Mouse (Mus musculus): ENCODE measurements at regions not wholly inside any gene's neighbourhood (a gene's known extent, or its start where the extent isn't known, plus 50 kb on each side); places are given as distances from the start of the nearest gene placed in this dataset.

DNA sequence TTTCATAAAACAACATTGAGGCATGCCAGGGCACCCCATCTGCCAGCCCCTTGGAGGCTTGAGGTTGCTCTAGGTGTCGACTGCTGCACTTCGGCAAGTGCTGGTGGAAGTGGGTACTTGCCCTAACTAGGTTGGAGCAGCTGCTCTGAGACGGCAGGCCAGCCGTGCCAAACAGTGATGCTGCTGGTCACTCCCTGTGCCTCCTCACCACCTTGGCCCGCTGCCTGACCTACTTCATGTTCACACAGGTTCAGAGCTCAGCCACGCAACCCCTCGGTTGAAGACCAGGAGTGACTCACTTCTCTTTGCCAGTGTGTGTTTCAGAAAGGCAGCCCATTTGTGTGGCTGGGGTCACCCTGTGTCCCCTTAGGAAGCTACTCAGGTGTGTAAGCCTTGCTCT lies 540.3 kb upstream of the Tbx3 start:
- DNase-seq, result no peak
- intact Hi-C loops (cut with DNase I), result no loop called here

DNA sequence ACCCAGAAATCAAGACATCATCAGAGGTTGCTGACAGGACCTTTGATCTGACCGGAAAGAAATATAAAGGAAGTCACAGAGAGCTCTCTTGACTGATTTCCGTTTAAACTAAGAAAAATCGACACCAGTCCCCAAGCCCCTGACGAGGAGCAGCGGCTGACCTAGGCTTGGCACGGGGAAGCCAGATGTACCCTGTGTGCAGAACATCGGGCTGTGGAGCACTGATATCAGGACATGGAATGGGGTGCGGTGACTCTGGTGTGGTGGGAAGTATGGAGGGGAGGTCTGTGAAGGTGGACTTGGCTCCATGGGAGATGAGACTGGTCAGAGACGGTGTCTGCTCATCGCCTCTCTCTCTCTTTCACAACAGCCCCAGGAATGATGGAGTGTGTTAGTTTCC lies 539.0 kb upstream of the Tbx3 start:
- DNase-seq, result no peak
- intact Hi-C loops (cut with DNase I), result no loop called here

DNA sequence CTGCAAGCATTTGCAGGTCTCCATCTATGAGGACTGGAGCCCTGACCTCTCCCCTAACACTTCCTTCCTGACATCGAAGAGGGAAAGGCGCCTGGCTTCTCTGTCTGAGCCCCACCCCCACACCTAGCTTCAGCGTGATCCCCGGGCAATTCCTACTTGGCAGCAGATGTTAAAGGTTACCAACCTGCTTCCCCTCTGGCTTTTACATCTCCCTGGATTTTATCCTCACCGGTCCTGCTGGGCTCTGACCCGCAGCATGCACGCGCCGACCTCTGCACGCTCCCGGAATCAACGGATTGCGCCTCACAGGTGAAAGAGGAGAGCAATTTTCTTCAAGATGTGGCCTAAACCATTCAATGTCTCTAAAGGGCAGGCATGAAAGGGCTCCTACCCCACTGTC lies 537.1 kb upstream of the Tbx3 start:
- intact Hi-C loops (cut with DNase I), result no loop called here

DNA sequence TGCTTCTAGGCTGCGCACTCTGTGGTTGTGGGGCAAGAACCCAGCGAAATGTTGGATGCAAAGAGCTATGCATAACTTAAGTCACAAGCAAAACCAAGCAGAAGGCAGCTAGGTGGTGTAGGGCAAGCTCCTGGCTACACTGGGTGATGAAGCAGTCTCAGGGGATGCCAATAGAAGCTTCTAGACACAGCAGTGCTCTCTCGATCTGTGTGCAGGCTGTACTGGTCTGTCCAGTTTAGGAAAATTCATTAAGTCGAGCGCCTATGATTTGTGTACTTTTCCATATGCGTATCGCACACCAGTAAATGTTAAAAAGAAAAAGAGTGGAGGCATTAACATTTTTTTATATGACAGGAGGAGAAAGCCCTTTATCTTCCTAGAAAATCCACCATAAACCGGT lies 533.6 kb upstream of the Tbx3 start:
- intact Hi-C loops (cut with DNase I), result no loop called here
- no peak for DNase-seq

More for the DNA sequence above, 537.1 kb upstream of the Tbx3 start:
- DNase-seq, result no peak

DNA sequence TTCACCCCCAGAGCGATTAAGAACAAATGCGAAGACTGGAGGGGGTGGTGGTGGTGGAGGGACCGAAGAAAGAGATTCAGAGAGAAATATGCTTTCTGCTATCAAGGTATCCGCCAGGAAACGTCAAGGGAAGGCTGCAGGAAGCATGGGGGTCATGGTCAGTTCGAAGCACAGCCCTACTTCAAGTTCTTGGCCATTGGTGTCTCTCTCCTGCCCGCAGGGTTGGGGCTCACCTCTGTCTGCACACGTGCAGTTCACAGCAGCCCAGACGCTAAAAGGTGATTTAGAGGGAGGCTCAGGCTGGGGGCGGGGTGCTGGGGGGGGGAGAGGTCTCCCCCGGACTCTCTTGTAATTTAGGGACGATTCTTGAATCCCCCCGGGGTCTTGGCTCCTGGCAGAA lies 533.1 kb upstream of the Tbx3 start:
- intact Hi-C loops (cut with DNase I), result no loop called here
- DNase-seq, result no peak

DNA sequence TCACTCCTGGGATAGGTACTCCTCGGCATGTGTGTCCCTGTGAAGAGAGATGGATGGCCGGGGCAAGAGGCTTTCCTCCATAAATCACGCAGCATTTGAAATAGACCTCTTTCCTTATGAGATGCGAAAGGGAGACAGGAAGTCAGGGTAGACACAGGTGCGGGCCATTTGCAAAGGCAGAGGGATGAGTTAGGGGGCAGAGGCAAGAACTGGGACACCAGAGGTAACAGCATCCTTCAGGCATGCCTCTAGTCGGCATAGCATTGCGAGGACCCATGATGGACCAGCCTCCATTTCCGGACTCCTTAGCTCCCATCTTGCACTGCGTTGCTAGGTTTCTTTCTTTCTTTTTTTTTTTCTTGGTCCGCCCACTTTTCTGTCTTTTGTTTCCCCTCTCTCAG lies 532.6 kb upstream of the Tbx3 start:
- intact Hi-C loops (cut with DNase I), result no loop called here
- no peak for DNase-seq

DNA sequence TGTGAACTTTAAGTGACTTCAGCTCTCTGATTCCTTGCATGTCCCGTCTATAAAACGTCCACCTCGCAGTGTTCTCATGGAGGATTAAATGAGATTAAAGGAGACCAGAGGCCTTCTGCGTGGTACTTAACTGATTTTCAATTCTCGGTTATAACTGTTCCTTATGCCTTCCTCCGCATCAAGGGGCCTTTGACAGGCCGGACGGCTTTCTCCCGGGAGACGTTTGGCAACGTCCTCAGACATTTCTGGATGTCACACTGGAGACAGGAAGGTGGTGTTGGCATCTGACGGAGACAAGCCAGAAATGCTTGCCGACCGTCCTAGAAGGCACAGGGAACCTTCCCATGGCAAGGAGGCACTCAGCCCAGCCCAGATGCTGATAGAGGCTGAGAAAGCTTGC lies 532.2 kb upstream of the Tbx3 start:
- intact Hi-C loops (cut with DNase I), result no loop called here
- DNase-seq, result no peak

DNA sequence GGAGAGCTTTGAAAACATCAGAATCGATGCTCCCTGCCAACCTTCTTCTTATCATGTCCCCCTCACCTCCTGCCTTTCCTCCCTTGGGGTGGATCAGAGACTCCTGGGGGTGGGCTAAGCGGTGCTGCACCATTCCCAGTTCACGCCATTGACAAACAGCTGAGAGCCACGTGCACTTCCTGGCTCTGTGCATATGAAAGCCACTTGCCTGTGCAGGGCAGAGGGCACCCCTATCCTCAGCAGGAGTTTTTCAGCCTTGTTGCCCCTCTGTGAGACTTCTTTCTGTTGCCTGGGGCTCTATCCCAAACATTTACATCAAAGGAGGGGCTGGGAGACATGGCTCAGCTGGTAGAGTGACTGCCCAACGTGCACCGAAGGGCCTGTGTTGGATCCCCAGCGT lies 531.1 kb upstream of the Tbx3 start:
- intact Hi-C loops (cut with DNase I), result no loop called here
- no peak for DNase-seq

DNA sequence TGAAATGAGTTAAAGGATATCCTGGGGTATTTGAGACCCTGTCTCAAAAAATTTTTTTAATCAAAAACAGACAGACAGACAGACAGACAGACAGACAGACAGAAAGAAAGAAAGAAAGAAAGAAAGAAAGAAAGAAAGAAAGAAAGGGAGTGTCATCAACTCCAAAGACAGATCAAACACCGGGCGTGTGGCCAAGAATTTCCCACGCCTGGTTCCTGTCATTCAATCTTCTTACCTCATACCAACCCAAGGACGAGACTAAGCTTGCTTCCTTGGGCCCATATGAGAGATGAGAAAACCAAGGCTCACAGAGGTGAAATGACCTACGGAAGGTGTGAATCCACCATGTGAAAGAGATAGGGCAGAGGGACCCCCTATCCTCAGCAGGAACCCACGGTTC lies 530.7 kb upstream of the Tbx3 start:
- intact Hi-C loops (cut with DNase I), result no loop called here
- DNase-seq, result no peak

DNA sequence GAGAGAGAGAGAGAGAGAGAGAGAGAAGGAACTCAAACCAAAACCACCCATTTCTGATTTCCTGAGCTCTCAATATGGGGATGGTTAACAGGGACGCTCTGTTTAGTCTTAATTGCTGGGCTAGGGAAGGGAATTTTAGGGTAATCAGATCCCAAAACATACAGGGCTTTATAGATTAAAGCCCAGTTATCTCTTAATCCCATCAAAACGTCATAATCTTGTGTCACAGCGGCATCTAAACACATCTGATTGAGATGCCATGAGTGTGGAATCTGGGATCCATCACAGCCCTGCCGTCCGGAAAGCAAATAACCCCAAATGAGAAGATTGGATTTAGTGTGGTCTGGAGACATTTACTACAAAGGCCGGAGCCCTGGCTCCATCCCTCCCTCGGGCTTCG lies 527.1 kb upstream of the Tbx3 start:
- intact Hi-C loops (cut with DNase I), result no loop called here
- DNase-seq, result no peak

DNA sequence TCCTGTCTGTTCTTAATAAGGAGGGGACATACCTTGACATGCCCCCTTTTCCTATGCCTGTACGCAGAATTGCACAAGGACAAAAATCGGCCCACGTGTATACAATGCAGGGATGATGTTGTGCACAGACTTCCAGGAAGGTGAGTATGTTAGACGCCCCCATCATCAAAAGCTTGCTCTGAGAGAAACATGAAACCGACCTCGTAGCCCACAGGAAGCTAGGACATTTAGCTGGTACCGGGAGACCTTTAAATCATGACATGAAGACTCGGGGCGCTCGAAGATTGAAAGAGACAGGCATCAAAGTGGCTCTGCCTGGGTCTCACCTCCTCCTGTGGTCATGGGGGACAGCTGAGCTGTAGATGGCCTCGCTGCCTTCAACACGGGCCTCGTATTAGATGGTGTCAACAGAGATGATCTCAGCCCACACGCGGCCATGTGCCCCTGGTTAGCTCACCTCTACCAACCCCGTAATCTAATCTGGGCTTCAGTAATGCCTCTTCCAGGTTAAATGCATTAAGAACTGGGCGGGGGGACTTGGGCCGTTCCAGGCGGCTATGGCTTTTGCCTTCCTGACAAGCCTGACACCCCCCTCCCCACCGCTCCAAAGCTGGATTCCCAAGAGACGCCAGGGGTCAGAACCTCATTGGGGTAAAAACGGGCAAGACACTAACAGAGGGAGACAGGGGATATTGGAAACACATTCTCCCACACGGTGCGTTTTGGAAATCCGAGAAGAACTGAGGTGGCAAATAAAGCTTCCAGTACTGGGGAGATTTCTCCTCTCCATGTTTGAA lies 520.9 kb upstream of the Tbx3 start:
- DNase-seq, result no peak
- intact Hi-C loops (cut with DNase I), result no loop called here

DNA sequence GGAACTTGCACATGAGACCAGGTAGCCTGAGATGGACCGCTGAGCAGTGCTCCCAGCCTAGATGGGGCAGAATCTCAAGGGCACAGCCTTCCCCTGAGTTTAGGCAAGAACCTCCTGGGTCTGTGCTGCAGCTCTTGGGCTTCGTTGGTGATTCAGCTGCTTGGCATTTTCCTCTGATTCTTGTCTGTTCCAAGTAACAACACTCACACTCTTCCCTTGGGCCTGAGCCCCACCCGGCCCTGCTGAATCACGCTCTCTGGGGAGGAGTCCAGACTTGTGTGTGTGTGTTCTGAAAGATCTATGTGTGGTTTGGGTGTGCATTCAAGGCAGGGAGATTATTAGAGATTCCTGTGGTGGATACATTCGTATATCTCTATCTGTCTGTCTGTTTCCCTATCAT lies 517.4 kb upstream of the Tbx3 start:
- DNase-seq, result no peak
- intact Hi-C loops (cut with DNase I), result no loop called here

DNA sequence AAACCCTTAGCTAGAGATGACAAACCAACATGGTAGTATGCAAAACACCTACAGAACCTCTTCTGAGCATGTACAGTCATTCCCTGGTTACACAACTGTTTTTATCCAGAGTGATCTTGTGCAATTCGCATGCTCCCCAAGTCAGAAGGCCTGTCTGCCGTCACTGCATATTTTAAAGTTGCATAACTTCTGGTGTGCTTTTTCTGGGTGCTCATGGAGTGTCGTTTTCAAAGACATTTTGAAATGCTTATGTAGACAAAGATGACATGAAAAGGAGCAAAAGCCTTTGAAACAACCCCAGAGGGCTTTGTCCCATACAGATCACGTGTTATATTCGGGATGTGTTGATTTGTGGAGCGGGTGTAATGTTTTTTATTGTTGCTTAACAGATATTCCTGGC lies 513.8 kb upstream of the Tbx3 start:
- intact Hi-C loops (cut with DNase I), result no loop called here

DNA sequence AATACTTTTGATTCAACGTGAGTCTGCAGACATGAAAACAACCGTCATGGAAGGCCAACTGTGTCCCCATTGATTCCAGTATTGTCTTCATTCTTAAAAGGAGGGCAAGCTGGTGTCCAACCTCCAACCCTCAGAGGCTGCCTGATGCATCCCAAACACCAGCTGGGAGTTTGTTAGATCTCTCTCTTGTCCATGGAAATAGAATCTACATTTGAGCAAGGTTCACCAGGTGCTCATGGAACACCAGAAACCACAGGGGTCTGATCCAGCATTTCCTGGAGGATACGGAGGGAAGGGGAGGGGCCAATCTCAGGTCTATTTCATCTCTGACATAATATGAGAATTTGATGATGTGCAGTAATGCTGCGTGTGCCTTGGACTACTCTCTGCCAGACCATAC lies 512.3 kb upstream of the Tbx3 start:
- intact Hi-C loops (cut with DNase I), result no loop called here
- no peak for DNase-seq

More for the DNA sequence above, 513.8 kb upstream of the Tbx3 start:
- DNase-seq, result no peak

DNA sequence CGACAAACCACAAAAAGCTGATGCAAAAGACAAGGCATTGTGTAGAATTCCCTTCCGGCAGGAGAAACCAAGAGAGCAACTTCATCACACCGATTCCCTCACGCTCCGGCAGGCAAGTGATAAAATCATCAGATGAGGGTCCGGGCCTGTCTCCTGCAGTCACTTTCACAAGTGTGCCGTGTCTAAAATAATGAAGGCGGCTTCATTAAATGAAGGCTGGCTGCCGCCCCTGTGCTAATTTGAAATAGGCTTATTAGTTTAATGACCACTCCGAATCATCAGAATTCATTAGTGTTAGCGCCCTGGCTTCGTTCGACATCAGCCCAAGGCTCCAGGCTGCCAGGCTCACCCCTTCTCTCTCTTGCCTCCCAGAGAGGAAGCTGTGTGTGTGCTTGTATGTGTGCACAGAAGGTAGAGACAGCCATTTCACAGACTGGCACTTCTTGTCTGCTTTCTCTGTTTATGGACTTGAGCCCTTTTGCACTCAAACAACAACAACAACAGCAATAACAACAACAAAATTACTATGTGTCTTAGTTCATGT lies 508.3 kb upstream of the Tbx3 start:
- intact Hi-C loops (cut with DNase I), result no loop called here
- no peak for DNase-seq

DNA sequence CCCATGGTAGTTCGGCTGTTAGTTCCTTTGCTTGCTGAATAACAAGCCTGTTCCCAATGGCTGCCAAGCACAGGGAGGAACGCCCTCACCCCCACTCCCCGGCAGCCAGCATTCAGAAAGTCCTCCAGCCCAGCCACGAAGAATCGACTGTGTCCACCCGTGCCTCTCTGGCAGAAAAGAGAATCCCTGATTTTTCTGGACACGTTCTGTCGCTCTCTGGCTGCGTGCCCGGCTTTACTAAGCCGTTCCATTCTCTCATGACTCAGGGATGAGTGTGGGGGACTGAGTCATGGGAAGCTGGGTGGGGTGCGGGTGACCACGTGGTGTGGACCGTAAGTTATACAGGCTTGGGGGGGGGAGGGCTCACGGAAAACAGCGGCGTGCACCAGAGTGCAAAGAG lies 502.8 kb upstream of the Tbx3 start:
- intact Hi-C loops (cut with DNase I), result no loop called here
- peak; percentile 83 to 84 for DNase-seq

DNA sequence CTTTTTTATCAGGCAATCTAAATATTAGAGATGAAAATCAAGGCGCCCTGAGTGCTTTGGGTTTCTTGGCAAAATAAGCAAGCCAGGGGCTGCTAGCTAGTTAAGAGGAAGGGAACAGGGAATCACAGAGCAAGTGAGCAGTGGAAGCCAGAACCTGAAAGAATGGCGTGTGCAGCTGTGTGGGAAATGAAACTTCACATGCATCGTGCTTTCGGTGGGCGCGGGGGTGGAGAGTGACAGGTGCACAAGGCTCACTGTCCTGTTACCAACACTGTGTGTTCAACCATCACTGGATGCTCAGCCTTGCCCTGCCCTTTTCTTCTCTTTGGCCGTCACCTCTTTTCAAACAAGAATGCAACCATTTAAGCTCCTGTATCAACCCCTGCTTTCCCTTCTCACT lies 501.2 kb upstream of the Tbx3 start:
- DNase-seq, result no peak
- intact Hi-C loops (cut with DNase I), result no loop called here

DNA sequence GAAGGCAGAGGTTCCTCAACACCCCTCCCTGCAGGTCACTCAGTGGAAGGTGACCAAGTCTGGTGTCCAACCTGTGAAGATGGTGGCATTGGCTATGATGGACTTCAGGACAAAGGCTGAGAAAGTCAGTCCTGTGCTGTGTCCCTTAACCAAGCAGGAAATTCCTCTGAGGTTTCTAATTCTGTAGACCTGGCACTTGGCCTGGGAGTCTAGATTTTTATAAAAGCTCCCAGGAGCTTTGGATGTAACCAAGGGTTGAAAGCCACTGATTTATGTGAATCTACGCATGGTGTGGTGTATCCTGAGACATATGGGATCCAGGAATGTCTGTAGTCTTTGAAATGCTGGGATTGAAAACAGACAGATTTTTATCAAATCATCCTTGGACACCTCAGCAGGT lies 498.8 kb upstream of the Tbx3 start:
- intact Hi-C loops (cut with DNase I), result no loop called here
- peak in 1 of 2 experiments; percentile 9 for DNase-seq

DNA sequence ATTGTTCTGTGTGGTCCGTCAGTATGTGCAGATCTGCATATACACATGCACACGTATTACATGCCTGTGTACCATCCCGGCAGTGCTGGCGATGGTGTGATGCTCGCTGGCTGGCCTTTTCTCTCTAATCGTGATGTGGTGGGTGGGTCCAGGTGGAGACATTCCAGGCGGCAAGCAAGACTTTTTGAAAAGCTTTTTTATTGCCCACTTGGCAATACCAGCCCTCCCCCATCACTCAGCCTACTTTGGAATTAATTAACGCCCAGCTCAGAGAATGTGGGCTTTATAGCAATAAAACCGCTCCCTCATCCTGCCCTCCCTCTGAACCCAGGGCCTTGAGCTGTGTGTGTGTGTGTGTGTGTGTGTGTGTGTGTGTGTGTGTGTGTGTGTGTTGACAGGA lies 491.7 kb upstream of the Tbx3 start:
- DNase-seq, result no peak
- intact Hi-C loops (cut with DNase I), result no loop called here

DNA sequence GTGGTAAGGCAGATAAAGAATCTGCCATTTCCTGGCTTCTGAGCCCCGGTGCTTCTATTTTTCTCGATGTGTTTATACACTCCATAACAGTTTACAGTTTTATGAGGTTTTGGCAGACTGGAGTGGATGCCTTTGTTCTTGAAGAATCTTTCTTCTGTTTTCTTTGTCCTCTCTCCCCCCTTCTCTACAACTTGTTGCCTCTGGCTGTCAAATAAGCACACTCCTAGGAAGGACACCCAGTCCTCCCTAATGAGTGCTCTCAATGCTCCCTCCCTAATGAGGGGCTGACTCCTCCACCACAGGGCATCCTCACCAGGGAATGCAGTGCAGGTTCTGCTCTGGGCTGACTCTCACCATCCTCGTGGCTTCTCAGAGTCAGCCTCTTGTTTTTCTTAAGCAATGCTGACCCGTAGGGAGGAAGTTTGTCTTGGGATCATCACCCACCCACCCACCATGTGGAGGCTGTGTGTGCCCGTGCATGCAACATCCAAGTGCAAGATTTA lies 486.9 kb upstream of the Tbx3 start:
- no peak for DNase-seq
- intact Hi-C loops (cut with DNase I), result no loop called here

DNA sequence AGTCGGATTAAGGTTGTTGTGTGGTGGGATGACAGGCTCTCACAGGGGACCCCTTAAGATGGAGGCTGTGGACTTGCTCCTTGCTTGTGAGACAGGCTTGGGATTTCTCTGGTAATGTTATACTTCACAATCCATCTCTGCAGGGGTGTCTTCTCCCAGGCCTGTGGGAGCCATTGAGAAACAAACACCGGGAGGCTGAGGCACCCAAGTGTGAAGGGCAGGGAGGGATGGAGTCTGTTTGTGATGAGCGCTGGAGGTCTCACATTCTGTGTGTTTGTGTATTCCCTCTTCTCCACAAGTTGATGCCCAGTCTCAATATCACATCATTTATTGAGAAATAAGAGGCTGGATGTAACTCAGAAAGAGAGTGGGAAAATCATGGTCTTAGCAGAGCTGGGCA lies 483.9 kb upstream of the Tbx3 start:
- DNase-seq, result no peak
- intact Hi-C loops (cut with DNase I), result no loop called here

DNA sequence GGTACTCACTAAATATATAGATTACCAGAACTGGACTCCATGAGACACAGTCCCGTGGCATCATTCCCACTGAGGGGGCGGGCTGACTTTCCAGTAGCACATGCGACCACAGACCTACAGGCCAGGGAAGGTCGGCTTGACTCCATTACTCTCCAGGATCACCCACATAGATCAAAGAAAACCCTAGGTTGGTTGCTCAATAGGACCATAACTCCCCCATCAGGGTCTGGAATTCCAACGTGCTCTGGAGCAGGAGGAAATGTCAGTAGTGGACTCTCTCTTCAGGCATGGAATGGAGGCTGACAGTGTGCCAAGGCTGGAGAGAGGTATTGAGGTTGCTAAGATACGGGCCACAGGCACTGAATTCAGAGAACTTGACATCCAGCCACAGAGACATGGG lies 482.0 kb upstream of the Tbx3 start:
- intact Hi-C loops (cut with DNase I), result no loop called here
- DNase-seq, result no peak

All from heart, postnatal 14 days (tissue).